Mouse (Mus musculus): ENCODE measurements around the gene Cyb5r3.

DNA sequence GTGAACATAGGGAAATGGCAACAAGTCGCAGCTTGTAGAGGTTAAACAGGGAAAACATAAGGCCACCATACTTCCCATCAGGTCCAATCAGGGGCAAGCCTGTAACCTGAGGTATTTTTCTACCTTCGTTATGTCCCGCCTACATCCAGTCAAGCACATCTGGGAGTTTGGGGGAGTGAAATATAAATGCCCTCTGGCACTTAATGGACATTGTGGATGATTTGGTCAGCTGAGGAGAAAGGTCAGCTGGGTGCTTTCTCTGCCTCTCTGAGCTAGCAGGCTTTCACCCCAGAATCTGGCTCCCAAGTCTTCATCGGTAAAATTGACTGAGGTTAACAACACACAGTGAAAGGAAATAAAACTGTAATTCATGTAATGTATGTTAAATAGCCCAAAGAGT lies 21.0 kb upstream of the Cyb5r3 start:
- TF ChIP-seq CTCF (IDR thresholded peaks at IDR 0.05; ENCODE audit: extremely low read depth, insufficient read depth, insufficient read length, insufficient replicate concordance) (no peak), POLR2A (IDR thresholded peaks at IDR 0.05; ENCODE audit: low read depth, low read length) (no peak)

All from spleen, adult 2 months (tissue).